Mouse (Mus musculus) forebrain, embryonic 16.5 days (tissue): ENCODE measurements around the gene Ralgapa2. TPM values are rescaled to one million over a fixed set of nuclear protein-coding genes. Genes with fewer than 3 reads are reported as not detected.

ENCODE experiments used
- ATAC-seq: fragments of 200-750 bp; cut with Nextera tagmentation; 2 replicates; pipeline ENCODE4 v1.8.0; 2017; ENCODE audit warnings: mild to moderate bottlenecking, moderate library complexity
- H3K27ac ChIP-seq: fragments of 300-500 bp; sonication (generic); 2 replicates; pipeline ENCODE4 v1.5.1; 2014; ENCODE audit warnings: low read length, control low read depth
- H3K27me3 ChIP-seq: fragments of 300-500 bp; sonication (generic); replicated peaks from 2 replicates; pipeline ENCODE4 v1.6.1; 2014; ENCODE audit warnings: low read length; ENCODE audit not compliant: control insufficient read depth, insufficient read depth
- H3K36me3 ChIP-seq: fragments of 300-500 bp; sonication (generic); 2 replicates; pipeline ENCODE4 v1.6.1; 2014; ENCODE audit not compliant: control insufficient read depth, insufficient read depth
- H3K4me1 ChIP-seq: fragments of 300-500 bp; sonication (generic); replicated peaks from 2 replicates; pipeline ENCODE4 v1.6.1; 2014; ENCODE audit warnings: low read length; ENCODE audit not compliant: control insufficient read depth, insufficient read depth
- H3K4me2 ChIP-seq: fragments of 300-500 bp; sonication (generic); 2 replicates; pipeline ENCODE4 v1.6.1; 2014; ENCODE audit warnings: mild to moderate bottlenecking, low read length, control low read depth
- H3K4me3 ChIP-seq: fragments of 300-500 bp; sonication (generic); replicated peaks from 2 replicates; pipeline ENCODE4 v1.5.1; 2014; ENCODE audit warnings: mild to moderate bottlenecking, low read length, control low read depth
- H3K9ac ChIP-seq: fragments of 300-500 bp; sonication (generic); replicated peaks from 2 replicates; pipeline ENCODE4 v1.6.1; 2014; ENCODE audit warnings: low read depth, low read length, control low read depth
- H3K9me3 ChIP-seq: fragments of 300-500 bp; sonication (generic); 2 replicates; pipeline ENCODE4 v1.6.1; 2016; ENCODE audit warnings: low read length; ENCODE audit not compliant: control insufficient read depth
- WGBS: fragments of 180-500 bp; shearing (Covaris S2); extraction: QIAGEN DNeasy Blood & Tissue Kit; methylation state at CpG from one replicate; pipeline ENCODE4 v1.1.7; 2014; 5-methylcytosine and 5-hydroxymethylcytosine counted together
- polyA plus RNA-seq: library from polyadenylated mRNA; unstranded; fragments of >200 nt; fragmentation: Nextera tagmentation; extraction: Ambion mirVana; gene quantifications from 2 replicates; pipeline ENCODE4 v1.2.1, GENCODE M21; 2015

The Ralgapa2 gene
- polyA plus RNA-seq, 1 experiment from 2014 or later, result 14.0 TPM

DNA sequence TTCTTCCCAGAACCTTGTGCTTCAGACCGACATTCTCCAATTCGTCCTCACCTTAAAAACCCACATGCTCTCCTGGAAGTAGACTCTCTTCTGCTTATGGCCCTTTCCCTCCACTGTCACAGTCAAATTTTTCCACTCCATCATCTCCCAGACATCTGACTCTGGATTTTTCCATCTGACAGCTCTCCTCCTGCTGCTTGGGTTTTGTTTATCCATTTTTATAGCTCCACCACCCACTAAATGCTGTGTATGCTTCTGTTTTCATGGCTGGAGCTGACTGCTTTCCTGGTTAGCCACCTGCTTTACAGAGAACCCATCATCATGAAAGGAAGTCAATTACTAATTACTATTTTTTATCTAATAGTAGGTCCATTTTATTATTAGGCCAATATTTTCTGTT is 86.9 kb downstream of the Ralgapa2 start:
- Histone ChIP-seq H3K9me3 (no peaks in the 10 kb centered on the region), H3K9ac (no peak overlapping the region), H3K4me2 (no peak overlapping the region), H3K4me3 (no peak overlapping the region), H3K4me1 (no peaks in the 10 kb centered on the region; the same call in 1 of the 2 replicates), H3K27ac (no peak overlapping the region), H3K27me3 (no peaks in the 10 kb centered on the region), H3K36me3 (peaks cover 5% of the 10 kb centered on the region; the same call in 1 of the 2 replicates)
- no peak for ATAC-seq
- 91% methylated on average over 2 of the region's 2 CpGs for WGBS

DNA sequence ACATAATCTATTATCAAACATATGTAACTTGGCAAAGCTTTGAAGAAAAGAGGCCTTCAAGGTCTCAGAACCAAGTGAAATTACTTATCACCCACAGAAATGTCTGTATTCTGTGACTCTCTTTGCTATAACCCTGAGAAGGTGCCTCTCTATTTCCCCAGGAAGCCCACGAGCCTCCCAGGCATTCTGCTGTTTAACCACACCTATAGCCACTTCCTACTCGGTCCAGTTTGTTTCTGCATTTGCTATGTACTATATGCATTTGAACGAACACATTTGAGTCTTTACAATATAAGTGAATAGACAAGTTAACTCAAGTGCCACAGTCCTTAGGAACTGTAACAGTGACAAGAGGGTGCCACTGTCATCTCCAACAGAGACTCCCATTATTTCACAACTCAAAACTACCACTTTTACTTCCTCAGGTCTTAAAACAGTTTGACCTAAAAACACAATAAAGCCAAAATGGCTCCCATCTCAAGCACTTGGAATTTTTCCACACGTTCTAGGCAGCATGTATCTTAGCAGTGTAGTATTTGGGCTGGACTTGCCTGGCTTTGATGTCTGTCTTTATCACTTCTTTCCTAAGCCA is 88.3 kb downstream of the Ralgapa2 start:
- Histone ChIP-seq H3K9ac (no peak overlapping the region), H3K4me3 (no peak overlapping the region), H3K27me3 (no peaks in the 10 kb centered on the region), H3K36me3 (0 out of 2 replicates have a peak, but pooled peaks cover 2% of the 10 kb centered on the region), H3K4me2 (no peak overlapping the region), H3K9me3 (no peaks in the 10 kb centered on the region), H3K27ac (no peak overlapping the region), H3K4me1 (no peaks in the 10 kb centered on the region; the same call in 1 of the 2 replicates)
- no peak for ATAC-seq
- 85% methylated on average over 4 of the region's 4 CpGs for WGBS

DNA sequence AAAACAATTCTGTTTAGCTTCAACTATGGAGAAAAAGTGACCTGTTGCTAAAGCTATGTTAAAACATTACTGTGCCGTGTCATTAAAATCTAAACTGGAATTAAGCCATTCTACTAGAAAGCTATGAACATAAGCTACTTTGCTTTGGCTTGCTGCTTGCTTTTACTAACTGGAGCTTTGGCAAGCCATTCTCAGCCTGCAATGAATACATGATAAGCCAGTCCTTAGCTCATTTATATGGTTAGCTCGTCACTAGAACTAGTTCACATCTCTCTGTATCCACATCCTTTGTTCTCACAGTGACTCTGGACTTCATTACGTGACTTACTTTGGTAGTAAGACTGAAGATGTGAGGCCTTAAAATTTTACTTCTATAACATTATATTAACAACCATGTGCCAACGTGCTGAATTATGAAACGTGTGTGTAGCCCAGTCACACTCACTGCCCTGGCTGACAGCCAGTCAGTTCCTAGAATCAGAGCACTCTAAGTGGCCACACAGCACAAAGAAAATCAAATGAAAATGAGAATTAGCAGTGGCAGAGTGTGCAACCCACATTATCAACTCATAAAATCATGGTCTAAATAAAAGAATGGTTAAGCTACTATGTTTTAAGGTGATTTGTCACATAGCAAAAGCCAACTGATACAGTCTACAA is 89.0 kb downstream of the Ralgapa2 start:
- Histone ChIP-seq H3K9me3 (no peaks in the 10 kb centered on the region), H3K36me3 (0 out of 2 replicates have a peak, but pooled peaks cover 2% of the 10 kb centered on the region), H3K4me3 (no peak overlapping the region), H3K27me3 (no peaks in the 10 kb centered on the region), H3K4me2 (no peak overlapping the region), H3K9ac (no peak overlapping the region), H3K27ac (no peak overlapping the region), H3K4me1 (no peaks in the 10 kb centered on the region; the same call in 1 of the 2 replicates)
- 56% methylated on average over 5 of the region's 5 CpGs for WGBS
- ATAC-seq, result peak; percentile 45; the same call in 1 of the 2 replicates

GRCm38 (mm10) chr2:146416283-146416682 is 95.9 kb downstream of the Ralgapa2 start:
- ATAC-seq, result no peak
- H3K4me1 ChIP-seq, result peaks cover 8% of the 10 kb centered on the region
- H3K27ac ChIP-seq, result no peak overlapping the region

GRCm38 (mm10) chr2:146414484-146415291 is 97.5 kb downstream of the Ralgapa2 start:
- H3K36me3 ChIP-seq, result no peaks in the 10 kb centered on the region; the same call in 1 of the 2 replicates
- peak overlapping the region; percentile 93 for H3K27ac ChIP-seq
- H3K4me2 ChIP-seq, result peak overlapping the region; percentile 36
- H3K4me1 ChIP-seq, result peaks cover 8% of the 10 kb centered on the region
- no peak overlapping the region; the same call in 1 of the 2 replicates for H3K9ac ChIP-seq
- 18% methylated on average over 8 of the region's 8 CpGs for WGBS
- ATAC-seq, result peak; percentile 95
- no peaks in the 10 kb centered on the region for H3K9me3 ChIP-seq
- H3K27me3 ChIP-seq, result no peaks in the 10 kb centered on the region
- H3K4me3 ChIP-seq, result no peak overlapping the region

More at GRCm38 (mm10) chr2:146416283-146416682, 95.9 kb downstream of the Ralgapa2 start:
- 88% methylated on average over 2 of the region's 2 CpGs for WGBS
- H3K27me3 ChIP-seq, result no peaks in the 10 kb centered on the region
- no peak overlapping the region for H3K4me2 ChIP-seq
- no peaks in the 10 kb centered on the region for H3K9me3 ChIP-seq
- H3K36me3 ChIP-seq, result no peaks in the 10 kb centered on the region
- no peak overlapping the region for H3K4me3 ChIP-seq
- H3K9ac ChIP-seq, result no peak overlapping the region

- Histone ChIP-seq H3K4me2 (no peak overlapping the region), H3K4me1 (peaks cover 8% of the 10 kb centered on the region), H3K36me3 (no peaks in the 10 kb centered on the region; the same call in 1 of the 2 replicates), H3K4me3 (no peak overlapping the region), H3K9me3 (no peaks in the 10 kb centered on the region), H3K27me3 (no peaks in the 10 kb centered on the region), H3K27ac (no peak overlapping the region), H3K9ac (no peak overlapping the region)
- WGBS, result 77% methylated on average over 9 of the region's 9 CpGs
- ATAC-seq, result no peak
These were observed 99.4 kb downstream of the Ralgapa2 start for GRCm38 (mm10) chr2:146412733-146413132.

DNA sequence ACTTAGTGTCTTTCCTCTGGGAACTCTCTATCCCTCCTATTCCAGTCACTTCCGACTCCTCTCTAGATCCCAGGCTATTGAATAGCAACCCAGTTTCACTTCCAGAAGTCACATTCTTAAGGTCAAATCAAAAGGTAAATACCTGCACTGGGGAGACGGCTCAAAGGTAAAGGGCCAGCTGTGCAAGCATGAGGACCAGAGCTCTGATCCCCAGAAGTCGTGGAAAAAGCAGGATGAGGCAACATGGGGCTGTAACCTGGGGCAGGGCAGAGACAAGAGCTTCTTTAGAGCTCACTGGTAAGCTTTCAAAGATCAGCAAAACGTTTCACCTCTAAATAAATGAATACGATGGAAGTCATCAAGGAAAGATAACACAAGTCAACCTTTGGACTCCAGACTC is 100.2 kb downstream of the Ralgapa2 start:
- no peak overlapping the region for H3K4me3 ChIP-seq
- H3K4me1 ChIP-seq, result peaks cover 8% of the 10 kb centered on the region
- no peak overlapping the region for H3K9ac ChIP-seq
- 83% methylated on average over 5 of the region's 5 CpGs for WGBS
- H3K27ac ChIP-seq, result no peak overlapping the region
- H3K27me3 ChIP-seq, result no peaks in the 10 kb centered on the region
- ATAC-seq, result no peak
- H3K36me3 ChIP-seq, result no peaks in the 10 kb centered on the region; the same call in 1 of the 2 replicates
- H3K4me2 ChIP-seq, result no peak overlapping the region
- H3K9me3 ChIP-seq, result no peaks in the 10 kb centered on the region

GRCm38 (mm10) chr2:146407078-146407477 is 105.1 kb downstream of the Ralgapa2 start:
- no peak overlapping the region for H3K27ac ChIP-seq
- H3K27me3 ChIP-seq, result no peaks in the 10 kb centered on the region
- no peaks in the 10 kb centered on the region for H3K4me1 ChIP-seq
- no peaks in the 10 kb centered on the region for H3K9me3 ChIP-seq
- 94% methylated on average over 4 of the region's 4 CpGs for WGBS
- no peak for ATAC-seq
- peaks cover 6% of the 10 kb centered on the region for H3K36me3 ChIP-seq
- H3K4me3 ChIP-seq, result no peak overlapping the region
- H3K4me2 ChIP-seq, result no peak overlapping the region
- no peak overlapping the region for H3K9ac ChIP-seq

GRCm38 (mm10) chr2:146401588-146401987 is 110.6 kb downstream of the Ralgapa2 start:
- peaks cover 6% of the 10 kb centered on the region; the same call in 1 of the 2 replicates for H3K4me1 ChIP-seq
- H3K9ac ChIP-seq, result no peak overlapping the region
- no peak overlapping the region for H3K4me3 ChIP-seq
- H3K27ac ChIP-seq, result no peak overlapping the region
- no peak overlapping the region for H3K4me2 ChIP-seq
- H3K9me3 ChIP-seq, result no peaks in the 10 kb centered on the region
- no peak for ATAC-seq
- H3K36me3 ChIP-seq, result peaks cover 7% of the 10 kb centered on the region
- no peaks in the 10 kb centered on the region for H3K27me3 ChIP-seq
